Mouse (Mus musculus) stomach, embryonic 16.5 days (tissue): ENCODE measurements around the gene Rarb. TPM values are rescaled to one million over a fixed set of nuclear protein-coding genes. Genes with fewer than 3 reads are reported as not detected.

Source experiments
- ATAC-seq: fragments of 200-750 bp; cut with Nextera tagmentation; 2 replicates; pipeline ENCODE4 v1.8.0; 2017; ENCODE audit warnings: moderate number of reproducible peaks, moderate TSS enrichment; ENCODE audit not compliant: insufficient read depth, low FRiP score
- H3K27ac ChIP-seq: fragments of 300-500 bp; sonication (generic); 2 replicates; pipeline ENCODE4 v1.5.1; 2014; ENCODE audit warnings: low read length
- H3K27me3 ChIP-seq: fragments of 300-500 bp; sonication (generic); 2 replicates; pipeline ENCODE4 v1.6.1; 2014; ENCODE audit warnings: low read length, control low read depth, mixed read lengths; ENCODE audit not compliant: control insufficient read depth, insufficient read depth
- H3K36me3 ChIP-seq: fragments of 300-500 bp; sonication (generic); 2 replicates; pipeline ENCODE4 v1.6.1; 2014; ENCODE audit warnings: low read length; ENCODE audit not compliant: control insufficient read depth, insufficient read depth
- H3K4me1 ChIP-seq: fragments of 300-500 bp; sonication (generic); 2 replicates; pipeline ENCODE4 v1.6.1; 2014; ENCODE audit warnings: low read length, control low read depth, mixed read lengths; ENCODE audit not compliant: control insufficient read depth, insufficient read depth
- H3K4me2 ChIP-seq: fragments of 300-500 bp; sonication (generic); 2 replicates; pipeline ENCODE4 v1.6.1; 2014; ENCODE audit warnings: low read depth, low read length, mixed read lengths
- H3K4me3 ChIP-seq: fragments of 300-500 bp; sonication (generic); replicated peaks from 2 replicates; pipeline ENCODE4 v1.5.1; 2014; ENCODE audit warnings: mild to moderate bottlenecking, low read length
- H3K9ac ChIP-seq: fragments of 300-500 bp; sonication (generic); 2 replicates; pipeline ENCODE4 v1.6.1; 2014; ENCODE audit warnings: low read length
- H3K9me3 ChIP-seq: fragments of 300-500 bp; sonication (generic); replicated peaks from 2 replicates; pipeline ENCODE4 v1.6.1; 2016; ENCODE audit warnings: low read length, control low read depth; ENCODE audit not compliant: control insufficient read depth
- WGBS: fragments of 180-500 bp; shearing (Covaris S2); extraction: QIAGEN DNeasy Blood & Tissue Kit; methylation state at CpG from one replicate; pipeline ENCODE4 v1.1.7; 2014; 5-methylcytosine and 5-hydroxymethylcytosine counted together
- polyA plus RNA-seq: library from polyadenylated mRNA; unstranded; fragments of >200 nt; fragmentation: Nextera tagmentation; extraction: Ambion mirVana; gene quantifications from 2 replicates; pipeline ENCODE4 v1.2.1, GENCODE M21; 2015

Rarb gene
- polyA plus RNA-seq, 1 experiment from 2014 or later = 17.9 TPM

DNA sequence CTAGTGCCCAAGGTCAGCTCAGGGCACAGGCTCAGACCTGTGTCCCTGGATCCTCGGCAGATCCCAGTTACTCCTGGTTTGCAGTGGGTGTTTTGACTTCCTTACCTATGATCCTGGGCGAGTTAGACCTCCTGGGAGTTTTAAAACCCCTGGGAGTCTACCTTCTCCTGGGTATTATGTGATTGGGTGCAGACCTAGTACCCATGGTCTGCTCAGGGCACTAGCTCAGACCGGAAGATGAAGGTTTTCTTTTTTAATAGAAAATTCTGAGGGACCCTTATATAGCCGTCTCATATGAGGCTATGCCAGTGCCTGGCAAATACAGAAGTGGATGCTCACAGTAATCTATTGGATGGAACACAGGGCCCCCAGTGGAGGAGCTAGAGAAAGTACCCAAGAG is 413.8 kb downstream of the Rarb start:
- Histone ChIP-seq H3K27ac (no peak overlapping the region), H3K27me3 (no peaks in the 10 kb centered on the region), H3K4me1 (no peaks in the 10 kb centered on the region), H3K9ac (no peak overlapping the region), H3K4me3 (no peak overlapping the region), H3K9me3 (no peaks in the 10 kb centered on the region), H3K4me2 (no peak overlapping the region), H3K36me3 (peaks cover 12% of the 10 kb centered on the region; the same call in 1 of the 2 replicates)
- no peak for ATAC-seq
- WGBS = 91% methylated on average over 4 of the region's 4 CpGs

DNA sequence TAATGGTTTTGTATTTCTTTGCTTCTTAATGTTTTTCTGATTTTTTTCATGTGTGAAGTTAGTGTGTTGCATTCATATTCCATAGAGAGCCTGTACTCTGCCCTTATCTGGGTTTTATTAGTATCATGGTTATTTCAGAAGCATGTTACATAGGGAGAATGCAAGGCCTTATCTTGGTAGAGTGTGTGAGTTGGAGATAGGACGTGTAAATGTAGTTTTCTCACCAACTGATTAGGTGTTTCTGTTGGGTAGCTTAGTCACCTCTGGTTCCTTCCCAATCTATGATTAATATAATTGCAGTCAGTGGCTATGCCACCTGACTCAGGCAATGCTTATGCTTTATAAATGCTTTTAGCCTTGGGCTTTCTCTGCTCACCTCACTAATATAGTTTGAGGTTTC is 434.2 kb downstream of the Rarb start:
- no peak overlapping the region for H3K9ac ChIP-seq
- H3K27me3 ChIP-seq = no peaks in the 10 kb centered on the region
- H3K4me1 ChIP-seq = peaks cover 6% of the 10 kb centered on the region; the same call in 1 of the 2 replicates
- no peak overlapping the region for H3K4me2 ChIP-seq
- 66% methylated on average over 1 of the region's 1 CpGs for WGBS
- H3K4me3 ChIP-seq = no peak overlapping the region
- H3K9me3 ChIP-seq = no peaks in the 10 kb centered on the region
- no peak overlapping the region for H3K27ac ChIP-seq
- ATAC-seq = no peak
- 0 out of 2 replicates have a peak, but pooled peaks cover 2% of the 10 kb centered on the region for H3K36me3 ChIP-seq
